Mouse (Mus musculus): ENCODE results near the gene Rrp8. TPM values are rescaled to one million over a fixed set of nuclear protein-coding genes. Genes with fewer than 3 reads are reported as not detected.

Rrp8 gene
- polyA plus RNA-seq, 1 experiment from 2014 or later, result 22.4 TPM

GRCm38 (mm10) chr7:105777316-105777715 is 40.1 kb upstream of the Rrp8 start:
- no peak overlapping the region for H3K4me3 ChIP-seq (ENCODE audit: control insufficient read depth in 1 of 2, insufficient read depth in 1 of 2, low read depth in 1 of 2, low read length in 2 of 2)
- no peak for ATAC-seq (ENCODE audit: insufficient number of reproducible peaks, insufficient read depth, low FRiP score, low read depth)
- H3K4me1 ChIP-seq (ENCODE audit: control insufficient read depth in 2 of 2, insufficient read depth in 2 of 2, low read length in 2 of 2), result peaks cover 17 to 21% of the 10 kb centered on the region in 2 experiments
- H3K27ac ChIP-seq (replicated peaks in 1 of 2; ENCODE audit: control insufficient read depth in 1 of 2, insufficient read depth in 1 of 2, low read depth in 2 of 2, low read length in 2 of 2), result peak overlapping the region in 1 of 2 experiments; percentile 90; a peak in 2 of 4 replicates
- H3K36me3 ChIP-seq (ENCODE audit: control insufficient read depth, insufficient read depth, low read length), result peaks cover 28% of the 10 kb centered on the region
- WGBS, result 80% methylated on average over 1 of the region's 1 CpGs
- H3K4me2 ChIP-seq (ENCODE audit: low read length), result peak overlapping the region; percentile 43
- no peaks in the 10 kb centered on the region for H3K9me3 ChIP-seq (ENCODE audit: control insufficient read depth, low read length)
- no peaks in the 10 kb centered on the region for H3K27me3 ChIP-seq (ENCODE audit: control insufficient read depth, insufficient read depth, low read length)
- no peak overlapping the region for H3K9ac ChIP-seq (ENCODE audit: low read length)

GRCm38 (mm10) chr7:105776026-105776425 is 38.8 kb upstream of the Rrp8 start:
- 76% methylated on average over 2 of the region's 2 CpGs for WGBS
- Histone ChIP-seq H3K9ac (ENCODE audit: low read length) (no peak overlapping the region), H3K27ac (replicated peaks in 1 of 2; ENCODE audit: control insufficient read depth in 1 of 2, insufficient read depth in 1 of 2, low read depth in 2 of 2, low read length in 2 of 2) (no peak overlapping the region), H3K4me1 (ENCODE audit: control insufficient read depth in 2 of 2, insufficient read depth in 2 of 2, low read length in 2 of 2) (peaks cover 17 to 25% of the 10 kb centered on the region in 2 experiments), H3K4me2 (ENCODE audit: low read length) (no peak overlapping the region), H3K9me3 (ENCODE audit: control insufficient read depth, low read length) (no peaks in the 10 kb centered on the region), H3K4me3 (ENCODE audit: control insufficient read depth in 1 of 2, insufficient read depth in 1 of 2, low read depth in 1 of 2, low read length in 2 of 2) (no peak overlapping the region), H3K36me3 (ENCODE audit: control insufficient read depth, insufficient read depth, low read length) (peaks cover 32% of the 10 kb centered on the region), H3K27me3 (ENCODE audit: control insufficient read depth, insufficient read depth, low read length) (no peaks in the 10 kb centered on the region)
- ATAC-seq (ENCODE audit: insufficient number of reproducible peaks, insufficient read depth, low FRiP score, low read depth), result no peak

GRCm38 (mm10) chr7:105774661-105775060 is 37.5 kb upstream of the Rrp8 start:
- 0 out of 4 replicates have a peak overlapping the region, but pooled peaks have one; percentile 6 to 24 for H3K27ac ChIP-seq (replicated peaks in 1 of 2; ENCODE audit: control insufficient read depth in 1 of 2, insufficient read depth in 1 of 2, low read depth in 2 of 2, low read length in 2 of 2)

GRCm38 (mm10) chr7:105773041-105773440 is 35.9 kb upstream of the Rrp8 start:
- Histone ChIP-seq H3K27me3 (ENCODE audit: control insufficient read depth, insufficient read depth, low read length) (no peaks in the 10 kb centered on the region), H3K4me1 (ENCODE audit: control insufficient read depth in 2 of 2, insufficient read depth in 2 of 2, low read length in 2 of 2) (peaks cover 6 to 15% of the 10 kb centered on the region in 2 experiments; a peak in 3 of 4 replicates), H3K9ac (ENCODE audit: low read length) (no peak overlapping the region), H3K9me3 (ENCODE audit: control insufficient read depth, low read length) (no peaks in the 10 kb centered on the region), H3K36me3 (ENCODE audit: control insufficient read depth, insufficient read depth, low read length) (peaks cover 29% of the 10 kb centered on the region), H3K4me3 (ENCODE audit: control insufficient read depth in 1 of 2, insufficient read depth in 1 of 2, low read depth in 1 of 2, low read length in 2 of 2) (no peak overlapping the region), H3K4me2 (ENCODE audit: low read length) (no peak overlapping the region), H3K27ac (replicated peaks in 1 of 2; ENCODE audit: control insufficient read depth in 1 of 2, insufficient read depth in 1 of 2, low read depth in 2 of 2, low read length in 2 of 2) (no peak overlapping the region)
- no peak for ATAC-seq (ENCODE audit: insufficient number of reproducible peaks, insufficient read depth, low FRiP score, low read depth)
- 75% methylated on average over 5 of the region's 5 CpGs for WGBS

More at GRCm38 (mm10) chr7:105774661-105775060, 37.5 kb upstream of the Rrp8 start:
- Histone ChIP-seq H3K4me3 (ENCODE audit: control insufficient read depth in 1 of 2, insufficient read depth in 1 of 2, low read depth in 1 of 2, low read length in 2 of 2) (no peak overlapping the region), H3K9me3 (ENCODE audit: control insufficient read depth, low read length) (no peaks in the 10 kb centered on the region), H3K27me3 (ENCODE audit: control insufficient read depth, insufficient read depth, low read length) (no peaks in the 10 kb centered on the region), H3K36me3 (ENCODE audit: control insufficient read depth, insufficient read depth, low read length) (peaks cover 26% of the 10 kb centered on the region), H3K4me2 (ENCODE audit: low read length) (no peak overlapping the region), H3K9ac (ENCODE audit: low read length) (no peak overlapping the region), H3K4me1 (ENCODE audit: control insufficient read depth in 2 of 2, insufficient read depth in 2 of 2, low read length in 2 of 2) (peaks cover 17 to 22% of the 10 kb centered on the region in 2 experiments)
- no peak for ATAC-seq (ENCODE audit: insufficient number of reproducible peaks, insufficient read depth, low FRiP score, low read depth)
- 50% methylated on average over 8 of the region's 8 CpGs for WGBS

- H3K36me3 ChIP-seq (ENCODE audit: control insufficient read depth, insufficient read depth, low read length), result peaks cover 29% of the 10 kb centered on the region
- no peak for ATAC-seq (ENCODE audit: insufficient number of reproducible peaks, insufficient read depth, low FRiP score, low read depth)
Observed at GRCm38 (mm10) chr7:105772331-105772730, 35.1 kb upstream of the Rrp8 start.

GRCm38 (mm10) chr7:105769959-105770358 is 32.8 kb upstream of the Rrp8 start:
- Histone ChIP-seq H3K9ac (ENCODE audit: low read length) (no peak overlapping the region), H3K27me3 (ENCODE audit: control insufficient read depth, insufficient read depth, low read length) (no peaks in the 10 kb centered on the region), H3K27ac (replicated peaks in 1 of 2; ENCODE audit: control insufficient read depth in 1 of 2, insufficient read depth in 1 of 2, low read depth in 2 of 2, low read length in 2 of 2) (no peak overlapping the region), H3K4me2 (ENCODE audit: low read length) (no peak overlapping the region), H3K4me1 (ENCODE audit: control insufficient read depth in 2 of 2, insufficient read depth in 2 of 2, low read length in 2 of 2) (peaks cover 5 to 17% of the 10 kb centered on the region in 2 experiments; a peak in 3 of 4 replicates), H3K9me3 (ENCODE audit: control insufficient read depth, low read length) (no peaks in the 10 kb centered on the region), H3K4me3 (ENCODE audit: control insufficient read depth in 1 of 2, insufficient read depth in 1 of 2, low read depth in 1 of 2, low read length in 2 of 2) (no peak overlapping the region), H3K36me3 (ENCODE audit: control insufficient read depth, insufficient read depth, low read length) (peaks cover 41% of the 10 kb centered on the region)
- no peak for ATAC-seq (ENCODE audit: insufficient number of reproducible peaks, insufficient read depth, low FRiP score, low read depth)
- WGBS, result 91% methylated on average over 3 of the region's 3 CpGs

More at GRCm38 (mm10) chr7:105772331-105772730, 35.1 kb upstream of the Rrp8 start:
- Histone ChIP-seq H3K9me3 (ENCODE audit: control insufficient read depth, low read length) (no peaks in the 10 kb centered on the region), H3K4me1 (ENCODE audit: control insufficient read depth in 2 of 2, insufficient read depth in 2 of 2, low read length in 2 of 2) (peaks cover 5 to 19% of the 10 kb centered on the region in 2 experiments; a peak in 3 of 4 replicates), H3K27ac (replicated peaks in 1 of 2; ENCODE audit: control insufficient read depth in 1 of 2, insufficient read depth in 1 of 2, low read depth in 2 of 2, low read length in 2 of 2) (no peak overlapping the region), H3K4me2 (ENCODE audit: low read length) (no peak overlapping the region), H3K9ac (ENCODE audit: low read length) (no peak overlapping the region), H3K4me3 (ENCODE audit: control insufficient read depth in 1 of 2, insufficient read depth in 1 of 2, low read depth in 1 of 2, low read length in 2 of 2) (no peak overlapping the region), H3K27me3 (ENCODE audit: control insufficient read depth, insufficient read depth, low read length) (no peaks in the 10 kb centered on the region)
- 91% methylated on average over 15 of the region's 15 CpGs for WGBS

GRCm38 (mm10) chr7:105767729-105768165 is 30.6 kb upstream of the Rrp8 start:
- 31% methylated on average over 6 of the region's 6 CpGs for WGBS
- Histone ChIP-seq H3K4me1 (ENCODE audit: control insufficient read depth in 2 of 2, insufficient read depth in 2 of 2, low read length in 2 of 2) (peaks cover 3 to 12% of the 10 kb centered on the region in 2 experiments; a peak in 3 of 4 replicates), H3K9me3 (ENCODE audit: control insufficient read depth, low read length) (no peaks in the 10 kb centered on the region), H3K27me3 (ENCODE audit: control insufficient read depth, insufficient read depth, low read length) (peaks cover 11% of the 10 kb centered on the region), H3K36me3 (ENCODE audit: control insufficient read depth, insufficient read depth, low read length) (peaks cover 60% of the 10 kb centered on the region), H3K4me2 (ENCODE audit: low read length) (no peak overlapping the region), H3K4me3 (ENCODE audit: control insufficient read depth in 1 of 2, insufficient read depth in 1 of 2, low read depth in 1 of 2, low read length in 2 of 2) (no peak overlapping the region), H3K9ac (ENCODE audit: low read length) (no peak overlapping the region), H3K27ac (replicated peaks in 1 of 2; ENCODE audit: control insufficient read depth in 1 of 2, insufficient read depth in 1 of 2, low read depth in 2 of 2, low read length in 2 of 2) (peak overlapping the region; percentile 14 to 55; a peak in 1 of 4 replicates)
- no peak for ATAC-seq (ENCODE audit: insufficient number of reproducible peaks, insufficient read depth, low FRiP score, low read depth)

GRCm38 (mm10) chr7:105764331-105764730 is 27.1 kb upstream of the Rrp8 start:
- Histone ChIP-seq H3K9me3 (ENCODE audit: control insufficient read depth, low read length) (no peaks in the 10 kb centered on the region), H3K4me2 (ENCODE audit: low read length) (no peak overlapping the region), H3K9ac (ENCODE audit: low read length) (no peak overlapping the region), H3K36me3 (ENCODE audit: control insufficient read depth, insufficient read depth, low read length) (peaks cover 53% of the 10 kb centered on the region), H3K4me1 (ENCODE audit: control insufficient read depth in 2 of 2, insufficient read depth in 2 of 2, low read length in 2 of 2) (peaks cover 3 to 12% of the 10 kb centered on the region in 2 experiments; a peak in 3 of 4 replicates), H3K27ac (replicated peaks in 1 of 2; ENCODE audit: control insufficient read depth in 1 of 2, insufficient read depth in 1 of 2, low read depth in 2 of 2, low read length in 2 of 2) (no peak overlapping the region), H3K4me3 (ENCODE audit: control insufficient read depth in 1 of 2, insufficient read depth in 1 of 2, low read depth in 1 of 2, low read length in 2 of 2) (no peak overlapping the region), H3K27me3 (ENCODE audit: control insufficient read depth, insufficient read depth, low read length) (peaks cover 22% of the 10 kb centered on the region)
- 86% methylated on average over 11 of the region's 11 CpGs for WGBS
- ATAC-seq (ENCODE audit: insufficient number of reproducible peaks, insufficient read depth, low FRiP score, low read depth), result no peak

All from heart, embryonic 14.5 days (tissue).